Mouse (Mus musculus) brain, embryonic 14.5 days (tissue): ENCODE data around the gene Olfr73. TPM values are rescaled to one million over a fixed set of nuclear protein-coding genes. Genes with fewer than 3 reads are reported as not detected.
"Not testable (repeated sequence)": the region's sequence is repeated elsewhere in the genome, so short reads cannot be mapped to it uniquely, and the experiment has no call there.

ENCODE experiments used
- DNase-seq: peaks from one replicate; pipeline ENCODE4 v3.0.0-alpha.2; 2011; ENCODE audit warnings: low read depth
- CTCF ChIP-seq: fragments of 200-500 bp; IDR thresholded peaks from 2 replicates; pipeline ENCODE4 v1.5.1; 2012; ENCODE audit warnings: inconsistent platforms, mild to moderate bottlenecking, moderate library complexity, borderline replicate concordance; ENCODE audit not compliant: insufficient read depth, insufficient read length; ENCODE audit errors: extremely low read depth
- POLR2A ChIP-seq: fragments of 200-500 bp; IDR thresholded peaks from 2 replicates; pipeline ENCODE4 v1.6.1; 2012; ENCODE audit warnings: mild to moderate bottlenecking, inconsistent platforms, borderline replicate concordance; ENCODE audit not compliant: poor library complexity, insufficient read depth, insufficient read length, severe bottlenecking; ENCODE audit errors: extremely low read depth
- polyA plus RNA-seq: library from polyadenylated mRNA; depleted of rRNA; stranded (reverse); fragments of >200 nt; gene quantifications from 2 replicates; pipeline ENCODE4 v1.2.3, GENCODE M21; 2012; rRNA removed

The Olfr73 gene
- polyA plus RNA-seq: not detected in 2 replicates

DNA sequence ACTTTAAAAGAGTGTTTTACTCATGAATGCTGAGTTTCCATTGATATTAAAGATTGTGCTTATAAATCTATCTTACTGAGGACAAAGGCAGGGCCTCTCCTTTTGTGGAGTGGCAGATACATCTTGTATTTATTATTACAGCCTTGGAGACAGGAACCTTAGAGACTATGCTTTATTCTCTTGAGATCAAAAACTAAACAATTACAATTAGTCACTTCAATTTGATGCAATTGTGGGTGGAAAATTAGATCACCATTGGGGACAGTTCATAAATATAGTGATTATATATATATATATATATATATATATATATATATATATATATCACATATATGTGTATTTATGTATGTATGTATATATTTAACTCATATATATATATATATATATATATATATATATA lies at the start of gene Olfr73:
Gene Olfr73 (minus strand): TSS at position 101 of the 400 bp plus-strand sequence.
- no peak for DNase-seq
- no peak for TF ChIP-seq CTCF
- TF ChIP-seq POLR2A: no peak

DNA sequence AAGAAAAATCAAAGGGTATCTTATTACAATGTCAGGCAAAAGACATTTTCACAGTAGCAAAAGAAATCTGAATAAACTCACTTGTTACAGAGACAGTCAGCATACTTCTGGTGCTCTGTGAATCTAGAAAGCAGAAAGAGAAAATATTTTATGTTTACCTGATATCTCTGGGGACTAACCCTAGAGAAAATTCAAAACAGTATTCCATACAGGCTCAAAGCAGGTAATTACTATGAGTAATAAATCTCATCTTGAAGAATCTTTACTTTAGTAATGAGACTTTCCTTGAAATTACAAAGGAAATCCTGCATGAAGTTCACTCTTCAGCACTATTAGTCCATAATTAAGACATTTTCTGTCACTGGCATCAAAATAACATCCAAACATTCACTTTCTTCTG lies 34.2 kb upstream of the Olfr73 start, which contains the start of gene Olfr1163:
Gene Olfr1163 (minus strand): TSS at position 101 of the 400 bp plus-strand sequence.
- TF ChIP-seq CTCF (no peak), POLR2A (no peak)
- no peak for DNase-seq

DNA sequence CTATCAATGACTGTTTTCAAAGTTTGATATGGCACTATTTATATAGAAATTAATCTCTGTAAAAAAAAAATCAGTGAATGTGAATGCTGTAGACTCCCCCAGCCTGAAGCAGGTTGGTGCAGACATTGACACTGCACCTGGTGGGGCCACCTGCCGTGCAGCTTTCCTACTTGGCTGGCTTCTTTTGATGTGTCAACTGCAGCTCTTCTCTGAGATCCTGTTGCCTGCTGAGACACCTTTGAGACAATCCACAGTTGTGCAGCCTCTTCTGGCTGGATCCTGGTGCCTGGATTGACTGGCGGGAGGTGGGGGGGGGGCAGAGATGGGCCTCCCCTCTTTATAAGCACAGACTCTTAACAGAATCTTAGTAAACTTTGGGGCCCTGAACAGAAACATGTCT lies 26.1 kb upstream of the Olfr73 start:
- no peak for TF ChIP-seq CTCF
- TF ChIP-seq POLR2A: no peak
- DNase-seq: no peak

DNA sequence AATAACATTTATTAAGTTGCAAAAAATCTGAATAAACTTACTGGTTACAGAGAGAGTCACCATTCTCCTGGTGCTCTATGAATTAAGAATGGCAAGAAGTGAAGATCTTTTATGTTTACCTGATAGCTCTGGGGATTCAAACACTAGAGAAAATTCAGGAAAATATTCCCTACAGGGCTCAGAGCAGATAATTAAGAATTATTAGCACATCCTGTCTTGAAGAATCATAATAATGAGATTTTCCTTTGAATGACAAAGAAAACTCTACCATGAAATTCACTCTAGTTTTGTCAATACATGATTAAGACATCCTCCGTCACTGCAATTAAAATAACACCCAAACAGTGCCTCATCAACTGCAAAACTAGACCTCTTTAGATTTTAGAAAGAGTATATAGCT lies 13.5 kb upstream of the Olfr73 start, which contains the start of gene Olfr1162:
Gene Olfr1162 (minus strand): TSS at position 101 of the 400 bp plus-strand sequence.
- no peak for DNase-seq
- TF ChIP-seq POLR2A (no peak), CTCF (no peak)

DNA sequence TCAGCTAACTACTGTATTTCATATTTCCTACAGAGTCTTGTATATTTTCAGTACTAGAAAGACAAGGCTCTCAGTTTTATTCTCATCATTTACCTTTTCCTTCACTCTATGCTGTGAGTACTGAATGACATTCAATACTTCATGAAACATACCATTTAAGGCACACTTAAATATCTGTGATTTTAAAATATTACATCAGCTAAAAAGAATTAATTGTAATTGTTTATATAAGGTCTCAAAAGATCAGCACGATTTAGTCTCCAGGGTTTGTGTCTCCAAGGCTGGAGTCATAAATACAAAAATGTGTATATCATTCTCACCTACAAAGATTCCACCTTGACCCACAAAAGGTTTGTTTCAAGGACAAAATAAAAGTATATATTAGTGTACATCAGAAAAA lies 15.0 kb downstream of the Olfr73 start, which contains the start of gene Olfr1161:
Gene Olfr1161 (plus strand): TSS at position 301 of the 400 bp plus-strand sequence.
- not testable (repeated sequence) for DNase-seq

DNA sequence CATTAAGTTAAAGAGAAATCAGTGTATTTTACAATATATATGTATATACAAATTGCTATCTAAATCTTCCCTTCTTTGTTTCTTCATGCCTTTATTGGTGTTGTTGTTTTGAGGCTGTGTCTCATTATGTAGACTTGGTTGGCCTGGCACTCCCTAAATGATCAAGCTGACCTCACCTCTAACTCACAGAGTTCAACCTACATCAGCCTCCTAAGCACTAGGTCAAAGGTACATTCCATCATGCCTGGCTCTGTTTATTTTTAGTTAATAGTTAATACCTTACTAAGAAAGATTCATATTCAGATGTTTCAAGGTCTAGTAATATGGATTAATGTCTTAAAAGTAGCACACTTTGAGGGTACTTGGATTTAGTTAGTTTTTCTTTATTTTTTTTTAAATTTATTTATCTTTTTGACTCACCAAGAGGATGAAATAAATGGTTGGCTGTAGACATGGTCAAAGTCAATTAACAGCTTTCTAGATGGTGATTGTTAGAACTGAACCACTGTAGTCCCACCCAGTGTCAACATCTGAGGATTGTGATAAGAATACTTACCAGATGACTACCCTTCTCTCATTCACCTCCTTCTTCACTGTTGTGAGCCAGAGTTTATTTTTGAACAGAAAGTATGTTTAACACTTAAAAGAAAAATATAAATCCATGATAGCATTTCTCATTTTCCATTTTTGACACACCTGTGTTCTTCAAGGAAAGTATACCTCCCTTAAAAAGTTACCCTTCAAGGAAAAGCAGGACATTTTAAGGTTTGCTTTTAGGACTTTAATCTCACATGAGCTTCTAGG lies 29.8 kb downstream of the Olfr73 start, which contains the start of gene Olfr1160:
Gene Olfr1160 (minus strand): TSS at position 754 of the 804 bp plus-strand sequence.
- no peak for TF ChIP-seq POLR2A
- TF ChIP-seq CTCF: no peak
- no peak for DNase-seq

DNA sequence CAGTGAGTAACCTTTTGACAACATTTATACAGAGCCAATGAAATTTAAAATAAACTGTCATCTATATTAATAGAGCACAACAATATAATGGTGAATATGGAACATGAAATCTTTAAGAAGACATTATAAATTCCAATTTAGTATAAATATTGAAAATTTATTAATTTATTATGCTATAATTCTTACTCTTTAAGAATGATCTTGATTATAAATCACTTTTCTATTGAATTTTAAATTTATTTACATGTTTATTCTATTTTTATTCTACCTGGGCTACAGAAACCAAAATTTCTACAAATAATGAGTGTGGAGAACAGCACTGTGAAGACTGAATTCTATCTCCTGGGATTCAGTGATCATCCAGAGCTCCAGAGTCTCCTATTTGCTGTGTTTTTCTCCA lies 47.7 kb downstream of the Olfr73 start, which contains the start of gene Olfr1158:
Gene Olfr1158 (plus strand): TSS at position 301 of the 400 bp plus-strand sequence.
- TF ChIP-seq CTCF: no peak
- no peak for TF ChIP-seq POLR2A
- no peak for DNase-seq

Other genes with a start within 250 kb of the Olfr73 start
- gene Olfr1143, start 237.1 kb downstream of the Olfr73 start, polyA plus RNA-seq: not detected in 2 replicates
- gene Olfr1145, start 227.9 kb downstream of the Olfr73 start, polyA plus RNA-seq: not detected in 2 replicates
- gene Olfr1148, start 207.2 kb downstream of the Olfr73 start, polyA plus RNA-seq: not detected in 2 replicates
- not detected in 2 replicates for gene Olfr1150-ps1, start 193.7 kb downstream of the Olfr73 start, polyA plus RNA-seq
- gene Olfr1151, start 181.8 kb downstream of the Olfr73 start, polyA plus RNA-seq: not detected in 2 replicates
- not detected in 2 replicates for gene Olfr1152, start 171.2 kb downstream of the Olfr73 start, polyA plus RNA-seq
- gene Olfr1153, start 142.7 kb downstream of the Olfr73 start, polyA plus RNA-seq: not detected in 2 replicates
- not detected in 2 replicates for gene Olfr1154, start 132.5 kb downstream of the Olfr73 start, polyA plus RNA-seq
- gene Olfr1155, start 92.6 kb downstream of the Olfr73 start, polyA plus RNA-seq: not detected in 2 replicates
- gene Olfr1156, start 84.6 kb downstream of the Olfr73 start, polyA plus RNA-seq: not detected in 2 replicates
- not detected in 2 replicates for gene Olfr1157, start 69.4 kb downstream of the Olfr73 start, polyA plus RNA-seq
- gene Olfr74, start 63.0 kb downstream of the Olfr73 start, polyA plus RNA-seq: not detected in 2 replicates
- not detected in 2 replicates for gene Olfr1158, start 47.6 kb downstream of the Olfr73 start, polyA plus RNA-seq
- gene Olfr1160, start 29.4 kb downstream of the Olfr73 start, polyA plus RNA-seq: not detected in 2 replicates
- not detected in 2 replicates for gene Olfr1161, start 14.9 kb downstream of the Olfr73 start, polyA plus RNA-seq
- not detected in 2 replicates for gene Olfr1162, start 13.4 kb upstream of the Olfr73 start, polyA plus RNA-seq
- gene Olfr1163, start 34.1 kb upstream of the Olfr73 start, polyA plus RNA-seq: not detected in 2 replicates
- not detected in 2 replicates for gene Olfr1164, start 56.3 kb upstream of the Olfr73 start, polyA plus RNA-seq
- not detected in 2 replicates for gene Olfr1166, start 90.6 kb upstream of the Olfr73 start, polyA plus RNA-seq
- not detected in 2 replicates for gene Olfr1167, start 117.5 kb upstream of the Olfr73 start, polyA plus RNA-seq
- gene Olfr1168, start 144.2 kb upstream of the Olfr73 start, polyA plus RNA-seq: not detected in 2 replicates
- gene Olfr1170, start 190.6 kb upstream of the Olfr73 start, polyA plus RNA-seq: not detected in 2 replicates
- gene Olfr1173, start 242.2 kb upstream of the Olfr73 start, polyA plus RNA-seq: not detected in 2 replicates